Mouse (Mus musculus) spleen, adult 2 months (tissue): ENCODE data around the gene Tspan15.

ENCODE experiments used
- CTCF ChIP-seq: fragments of 200-500 bp; IDR thresholded peaks from 2 replicates; pipeline ENCODE4 v1.5.1; 2011; ENCODE audit warnings: mild to moderate bottlenecking, inconsistent platforms; ENCODE audit not compliant: insufficient read depth, insufficient read length, insufficient replicate concordance; ENCODE audit errors: extremely low read depth
- POLR2A ChIP-seq: fragments of 200-500 bp; IDR thresholded peaks from 2 replicates; pipeline ENCODE4 v1.6.1; 2011; ENCODE audit warnings: low read depth, low read length, inconsistent platforms

DNA sequence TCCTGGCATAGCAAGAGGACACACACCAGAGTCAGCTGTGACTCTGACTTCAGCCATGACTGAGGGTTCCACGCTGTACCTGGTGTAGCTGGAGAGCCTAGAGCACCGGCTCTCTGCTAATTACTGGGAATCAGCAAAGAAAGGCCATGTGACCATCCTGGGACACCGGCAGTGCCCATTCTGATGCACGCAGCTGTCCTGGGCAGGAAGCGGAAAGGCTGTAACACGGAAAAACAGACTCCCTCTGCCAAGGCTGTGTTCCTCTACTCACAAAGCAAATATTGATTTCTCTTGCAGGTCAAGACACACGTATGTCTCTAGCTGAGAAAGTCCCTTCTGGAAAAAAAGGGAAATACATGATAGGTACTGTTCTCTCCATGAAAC, 12.3 kb downstream of the Tspan15 start:
- TF ChIP-seq CTCF = no peak
- no peak for TF ChIP-seq POLR2A
